ENCODE assay signal across 12 mouse cellular contexts in the genomic region with DNA sequence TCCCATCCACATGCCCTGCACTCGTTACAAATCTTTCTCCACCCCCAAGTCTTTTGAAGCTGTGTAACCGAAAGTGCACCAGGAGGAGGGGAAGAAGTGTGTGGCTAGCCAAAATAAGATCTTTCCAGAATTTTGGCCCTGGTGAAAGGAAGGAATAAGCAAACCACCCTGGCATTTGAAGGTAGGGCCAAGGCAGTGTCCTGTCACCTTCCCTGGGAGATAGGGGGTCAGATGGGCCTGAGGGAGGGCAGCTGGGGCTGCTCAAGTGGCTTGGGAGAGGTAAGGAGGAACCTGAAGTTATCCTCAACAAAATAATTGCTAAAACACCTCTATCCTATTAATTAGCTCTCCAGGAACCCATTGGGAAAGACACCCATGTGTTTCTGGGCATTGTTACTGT. TPM values are rescaled to one million over a fixed set of nuclear protein-coding genes. Genes with fewer than 3 reads are reported as not detected.
DNase-seq lines count a peak whose midpoint lies in the region; ATAC-seq and TF ChIP-seq lines count a peak whose summit lies in the region.
"Had no signal": no experiment of that assay in that cellular context is flagged by ENCODE, and none has a peak within 500 bp of the region (broad histone marks: within the 10 kb centered on the region; RNA-seq: fewer than 3 reads in every experiment).

No protein-coding gene starts in this region.

- no peak overlapping the region for H3K4me3 ChIP-seq in hindbrain, embryonic 13.5 days
- no peak overlapping the region for H3K4me3 ChIP-seq in hindbrain, embryonic 16.5 days (ENCODE audit: low read length)
- H3K4me3 ChIP-seq in liver, adult 2 months (ENCODE audit: insufficient read depth, low read depth, low read length), result no peak overlapping the region
- no peak overlapping the region for H3K4me3 ChIP-seq in liver, embryonic 11.5 days (ENCODE audit: low read depth, low read length)
- no peak overlapping the region for H3K4me3 ChIP-seq in neural tube, embryonic 13.5 days
- H3K4me3 ChIP-seq in neural tube, embryonic 15.5 days (replicated peaks), result no peak overlapping the region
- H3K4me3 ChIP-seq: limb, embryonic 10.5 days; neural tube, embryonic 12.5 days had no signal

- H3K27me3 ChIP-seq in hindbrain, embryonic 13.5 days, result peaks cover 25% of the 10 kb centered on the region
- H3K27me3 ChIP-seq in hindbrain, embryonic 16.5 days (replicated peaks; ENCODE audit: control insufficient read depth, insufficient read depth, low read length), result no peaks in the 10 kb centered on the region
- peaks cover 18% of the 10 kb centered on the region for H3K27me3 ChIP-seq in liver, adult 2 months (ENCODE audit: control insufficient read depth, insufficient read depth, low read length)
- H3K27me3 ChIP-seq in liver, embryonic 11.5 days (replicated peaks; ENCODE audit: control insufficient read depth, insufficient read depth, low read length), result peaks cover 16% of the 10 kb centered on the region
- peaks cover 28% of the 10 kb centered on the region for H3K27me3 ChIP-seq in neural tube, embryonic 13.5 days
- H3K27me3 ChIP-seq in neural tube, embryonic 15.5 days (replicated peaks), result peaks cover 8% of the 10 kb centered on the region; the same call in 1 of the 2 replicates

- TF ChIP-seq CTCF in liver, adult 2 months (IDR thresholded peaks at IDR 0.05; ENCODE audit: low read depth, low read length), result no peak

- DNase-seq in liver, adult 2 months (ENCODE audit: extremely low read depth, low read depth, low spot score), result no peak
- no peak for DNase-seq in liver, embryonic 11.5 days (ENCODE audit: low spot score)
- no peak for DNase-seq in left cerebral cortex, adult 18-20 months (ENCODE audit: low spot score in 2 of 2)
- DNase-seq: thymus, postnatal 25 days had no signal

- no peak overlapping the region for H3K9ac ChIP-seq in hindbrain, embryonic 13.5 days
- no peak overlapping the region for H3K9ac ChIP-seq in hindbrain, embryonic 16.5 days (ENCODE audit: low read depth, low read length)
- no peak overlapping the region for H3K9ac ChIP-seq in liver, adult 2 months (ENCODE audit: low read depth, low read length)
- H3K9ac ChIP-seq in liver, embryonic 11.5 days (ENCODE audit: low read depth, low read length), result no peak overlapping the region
- 0 out of 2 replicates have a peak overlapping the region, but pooled peaks have one; percentile 38 for H3K9ac ChIP-seq in neural tube, embryonic 13.5 days
- no peak overlapping the region for H3K9ac ChIP-seq in neural tube, embryonic 15.5 days (replicated peaks)
- H3K9ac ChIP-seq: neural tube, embryonic 12.5 days had no signal

- no peaks in the 10 kb centered on the region for H3K9me3 ChIP-seq in hindbrain, embryonic 13.5 days
- no peaks in the 10 kb centered on the region for H3K9me3 ChIP-seq in hindbrain, embryonic 16.5 days (ENCODE audit: control insufficient read depth, low read length)
- no peaks in the 10 kb centered on the region for H3K9me3 ChIP-seq in liver, embryonic 11.5 days (ENCODE audit: control insufficient read depth, low read length)
- no peaks in the 10 kb centered on the region for H3K9me3 ChIP-seq in neural tube, embryonic 13.5 days
- H3K9me3 ChIP-seq in neural tube, embryonic 15.5 days (replicated peaks), result no peaks in the 10 kb centered on the region
- H3K9me3 ChIP-seq: limb, embryonic 10.5 days; neural tube, embryonic 12.5 days had no signal

- no peak overlapping the region for H3K4me2 ChIP-seq in hindbrain, embryonic 13.5 days
- H3K4me2 ChIP-seq in hindbrain, embryonic 16.5 days (ENCODE audit: low read length), result no peak overlapping the region
- no peak overlapping the region for H3K4me2 ChIP-seq in liver, embryonic 11.5 days
- H3K4me2 ChIP-seq in neural tube, embryonic 13.5 days, result no peak overlapping the region
- H3K4me2 ChIP-seq in neural tube, embryonic 15.5 days, result no peak overlapping the region
- H3K4me2 ChIP-seq: neural tube, embryonic 12.5 days had no signal

- no peak for ATAC-seq in hindbrain, embryonic 13.5 days (ENCODE audit: low FRiP score)
- ATAC-seq in hindbrain, embryonic 16.5 days, result no peak
- ATAC-seq in liver, embryonic 11.5 days (replicated peaks; ENCODE audit: low FRiP score), result no peak
- ATAC-seq in neural tube, embryonic 13.5 days (ENCODE audit: low read depth), result no peak
- no peak for ATAC-seq in neural tube, embryonic 15.5 days (ENCODE audit: low FRiP score)
- ATAC-seq: inflammation-experienced regulatory T-cells, adult 6 months had no signal

- peak overlapping the region; percentile 52; the same call in 1 of the 2 replicates for H3K27ac ChIP-seq in hindbrain, embryonic 13.5 days
- no peak overlapping the region for H3K27ac ChIP-seq in hindbrain, embryonic 16.5 days (ENCODE audit: low read depth, low read length)
- peak overlapping the region; percentile 68 for H3K27ac ChIP-seq in liver, adult 2 months (replicated peaks; ENCODE audit: insufficient read depth, low read depth, low read length)
- no peak overlapping the region for H3K27ac ChIP-seq in liver, embryonic 11.5 days (ENCODE audit: low read depth, low read length)
- no peak overlapping the region for H3K27ac ChIP-seq in neural tube, embryonic 13.5 days (replicated peaks)
- H3K27ac ChIP-seq in neural tube, embryonic 15.5 days (replicated peaks), result no peak overlapping the region
- H3K27ac ChIP-seq: limb, embryonic 10.5 days; neural tube, embryonic 12.5 days had no signal

- no peaks in the 10 kb centered on the region for H3K36me3 ChIP-seq in hindbrain, embryonic 13.5 days
- H3K36me3 ChIP-seq in hindbrain, embryonic 16.5 days (ENCODE audit: control insufficient read depth, insufficient read depth, low read length), result no peaks in the 10 kb centered on the region; the same call in 1 of the 2 replicates
- no peaks in the 10 kb centered on the region for H3K36me3 ChIP-seq in liver, adult 2 months (ENCODE audit: control insufficient read depth, insufficient read depth, low read length)
- no peaks in the 10 kb centered on the region for H3K36me3 ChIP-seq in liver, embryonic 11.5 days (ENCODE audit: control insufficient read depth, insufficient read depth, low read length)
- no peaks in the 10 kb centered on the region for H3K36me3 ChIP-seq in neural tube, embryonic 13.5 days
- H3K36me3 ChIP-seq in neural tube, embryonic 15.5 days, result no peaks in the 10 kb centered on the region
- H3K36me3 ChIP-seq: limb, embryonic 10.5 days; neural tube, embryonic 12.5 days had no signal

- peaks cover 42% of the 10 kb centered on the region for H3K4me1 ChIP-seq in hindbrain, embryonic 13.5 days (replicated peaks)
- peaks cover 21% of the 10 kb centered on the region for H3K4me1 ChIP-seq in hindbrain, embryonic 16.5 days (ENCODE audit: control insufficient read depth, insufficient read depth, low read depth, low read length)
- no peaks in the 10 kb centered on the region; the same call in 1 of the 2 replicates for H3K4me1 ChIP-seq in liver, adult 2 months (ENCODE audit: control insufficient read depth, insufficient read depth, low read length)
- H3K4me1 ChIP-seq in liver, embryonic 11.5 days (replicated peaks; ENCODE audit: control insufficient read depth, insufficient read depth, low read length), result peaks cover 26% of the 10 kb centered on the region
- H3K4me1 ChIP-seq in neural tube, embryonic 13.5 days (replicated peaks), result peaks cover 40% of the 10 kb centered on the region
- H3K4me1 ChIP-seq in neural tube, embryonic 15.5 days, result peaks cover 38% of the 10 kb centered on the region

- TF ChIP-seq POLR2A in liver, adult 2 months (IDR thresholded peaks at IDR 0.05; ENCODE audit: extremely low read depth, insufficient read depth, low read length), result no peak

- whole genome bisulfite sequencing in hindbrain, embryonic 13.5 days, result 32% methylated on average over 2 of the region's 2 CpGs
- 21% methylated on average over 2 of the region's 2 CpGs for WGBS in hindbrain, embryonic 16.5 days
- 69% methylated on average over 2 of the region's 2 CpGs for WGBS in liver, adult 2 months
- WGBS in liver, embryonic 11.5 days, result 67% methylated on average over 2 of the region's 2 CpGs
- 29% methylated on average over 2 of the region's 2 CpGs for WGBS in neural tube, embryonic 13.5 days
- 41% methylated on average over 2 of the region's 2 CpGs for WGBS in neural tube, embryonic 15.5 days

- H3K79me2 ChIP-seq in liver, adult 2 months (ENCODE audit: control insufficient read depth, insufficient read depth, low read length), result no peaks in the 10 kb centered on the region

RNA-seq across cellular contexts. Expression of a gene that starts 2.6 kb away (rescaled TPM):
- polyA plus RNA-seq in hindbrain, embryonic 13.5 days (2015; fragmentation: Nextera tagmentation; extraction: Ambion mirVana), result 11.0 and 12.1 TPM in 2 replicates
- 7.7 and 8.4 TPM in 2 replicates for polyA plus RNA-seq in hindbrain, embryonic 16.5 days (2015; fragmentation: Nextera tagmentation; extraction: Ambion mirVana)
- total RNA-seq in liver, adult 2 months (2014; rRNA removed), result 1.5 and 3.2 TPM in 2 replicates
- polyA plus RNA-seq in liver, adult 2 months (2012; rRNA removed), result 2.7 and 3.9 TPM in 2 replicates
- 1.1 and 1.7 TPM in 2 replicates for polyA plus RNA-seq in liver, embryonic 11.5 days (2014; fragmentation: Nextera tagmentation; extraction: Ambion mirVana)
- 6.5 and 8.0 TPM in 2 replicates for polyA plus RNA-seq in neural tube, embryonic 13.5 days (2015; fragmentation: Nextera tagmentation; extraction: Ambion mirVana)
- polyA plus RNA-seq in neural tube, embryonic 15.5 days (2015; fragmentation: Nextera tagmentation; extraction: Ambion mirVana), result 8.9 and 9.5 TPM in 2 replicates
- total RNA-seq in left cerebral cortex, adult 18-20 months (2021), result 100 to 1,000 TPM; 220 TPM
- polyA plus RNA-seq: inflammation-experienced regulatory T-cells, adult 6 months had no signal

RNA-seq across cellular contexts. Expression of a gene that starts 19.6 kb away (rescaled TPM):
- polyA plus RNA-seq in hindbrain, embryonic 13.5 days (2015; fragmentation: Nextera tagmentation; extraction: Ambion mirVana), result 19.7 and 21.2 TPM in 2 replicates
- polyA plus RNA-seq in hindbrain, embryonic 16.5 days (2015; fragmentation: Nextera tagmentation; extraction: Ambion mirVana), result 35.4 and 37.3 TPM in 2 replicates
- 4.2 and 6.7 TPM in 2 replicates for total RNA-seq in liver, adult 2 months (2014; rRNA removed)
- polyA plus RNA-seq in liver, adult 2 months (2012; rRNA removed), result 18.2 and 29.1 TPM in 2 replicates
- polyA plus RNA-seq in liver, embryonic 11.5 days (2014; fragmentation: Nextera tagmentation; extraction: Ambion mirVana), result 8.6 and 9.0 TPM in 2 replicates
- 18.4 and 19.1 TPM in 2 replicates for polyA plus RNA-seq in neural tube, embryonic 13.5 days (2015; fragmentation: Nextera tagmentation; extraction: Ambion mirVana)
- 27.4 and 29.2 TPM in 2 replicates for polyA plus RNA-seq in neural tube, embryonic 15.5 days (2015; fragmentation: Nextera tagmentation; extraction: Ambion mirVana)
- total RNA-seq in left cerebral cortex, adult 18-20 months (2021), result 10 to 100 TPM; 30.6 to 31.7 TPM

RNA-seq across cellular contexts. Expression of a gene that starts 43.1 kb away (rescaled TPM):
- 74.0 and 80.1 TPM in 2 replicates for polyA plus RNA-seq in hindbrain, embryonic 13.5 days (2015; fragmentation: Nextera tagmentation; extraction: Ambion mirVana)
- polyA plus RNA-seq in hindbrain, embryonic 16.5 days (2015; fragmentation: Nextera tagmentation; extraction: Ambion mirVana), result 84.5 and 88.1 TPM in 2 replicates
- total RNA-seq in liver, adult 2 months (2014; rRNA removed), result not detected in 2 replicates
- 0.01 TPM in 1 of 2 replicates, not detected in the other for polyA plus RNA-seq in liver, adult 2 months (2012; rRNA removed)
- polyA plus RNA-seq in liver, embryonic 11.5 days (2014; fragmentation: Nextera tagmentation; extraction: Ambion mirVana), result 0.26 and 0.36 TPM in 2 replicates
- 77.3 and 78.0 TPM in 2 replicates for polyA plus RNA-seq in neural tube, embryonic 13.5 days (2015; fragmentation: Nextera tagmentation; extraction: Ambion mirVana)
- polyA plus RNA-seq in neural tube, embryonic 15.5 days (2015; fragmentation: Nextera tagmentation; extraction: Ambion mirVana), result 73.0 and 85.4 TPM in 2 replicates
- 100 to 1,000 TPM; 228 to 240 TPM for total RNA-seq in left cerebral cortex, adult 18-20 months (2021)
- total RNA-seq: common myeloid progenitor, adult 5-6 weeks had no signal

Comparison
In these comparisons a context has a peak if more than half of its experiments do, and no peak if none do; other contexts are left out.
1. H3K27ac ChIP-seq: peak in hindbrain, embryonic 13.5 days (single experiment) and liver, adult 2 months (single experiment); none in hindbrain, embryonic 16.5 days (single experiment), liver, embryonic 11.5 days (single experiment), neural tube, embryonic 13.5 days (single experiment) and neural tube, embryonic 15.5 days (single experiment).
2. RNA of a gene that starts 43.1 kb away (polyA plus RNA-seq): 73.0 to 85.4 TPM in neural tube, embryonic 15.5 days, 84.5 to 88.1 TPM in hindbrain, embryonic 16.5 days, 77.3 to 78.0 TPM in neural tube, embryonic 13.5 days and 74.0 to 80.1 TPM in hindbrain, embryonic 13.5 days; 0.26 to 0.36 TPM in liver, embryonic 11.5 days and 0.01 TPM in liver, adult 2 months; every median in the first group is over 10 times any median in the second.